Mouse (Mus musculus) lung, embryonic 16.5 days (tissue): Measurements from ENCODE around the gene Prkar1a. TPM values are rescaled to one million over a fixed set of nuclear protein-coding genes. Genes with fewer than 3 reads are reported as not detected.

Source experiments
- ATAC-seq: fragments of 200-750 bp; cut with Nextera tagmentation; 2 replicates; pipeline ENCODE4 v1.8.0; 2017; ENCODE audit warnings: low read depth, mild to moderate bottlenecking, moderate library complexity
- H3K27ac ChIP-seq: fragments of 300-500 bp; sonication (generic); 2 replicates; pipeline ENCODE4 v1.5.1; 2014; ENCODE audit warnings: mild to moderate bottlenecking, control low read depth, low read length
- H3K27me3 ChIP-seq: fragments of 300-500 bp; sonication (generic); 2 replicates; pipeline ENCODE4 v1.6.1; 2014; ENCODE audit warnings: low read depth, low read length, mixed read lengths; ENCODE audit not compliant: control insufficient read depth, insufficient read depth
- H3K36me3 ChIP-seq: fragments of 300-500 bp; sonication (generic); 2 replicates; pipeline ENCODE4 v1.6.1; 2014; ENCODE audit warnings: low read length; ENCODE audit not compliant: control insufficient read depth, insufficient read depth
- H3K4me1 ChIP-seq: fragments of 300-500 bp; sonication (generic); replicated peaks from 2 replicates; pipeline ENCODE4 v1.6.1; 2014; ENCODE audit warnings: low read length, mixed read lengths; ENCODE audit not compliant: control insufficient read depth, insufficient read depth
- H3K4me2 ChIP-seq: fragments of 300-500 bp; sonication (generic); 2 replicates; pipeline ENCODE4 v1.6.1; 2014; ENCODE audit warnings: low read depth, low read length, control low read depth
- H3K4me3 ChIP-seq: fragments of 300-500 bp; sonication (generic); 2 replicates; pipeline ENCODE4 v1.5.1; 2014; ENCODE audit warnings: mild to moderate bottlenecking, low read length, control low read depth
- H3K9ac ChIP-seq: fragments of 300-500 bp; sonication (generic); 2 replicates; pipeline ENCODE4 v1.6.1; 2014; ENCODE audit warnings: low read length, control low read depth
- H3K9me3 ChIP-seq: fragments of 300-500 bp; sonication (generic); 2 replicates; pipeline ENCODE4 v1.6.1; 2016; ENCODE audit warnings: low read length; ENCODE audit not compliant: control insufficient read depth
- WGBS: fragments of 180-500 bp; shearing (Covaris S2); extraction: QIAGEN DNeasy Blood & Tissue Kit; methylation state at CpG from one replicate; pipeline ENCODE4 v1.1.7; 2014; 5-methylcytosine and 5-hydroxymethylcytosine counted together
- polyA plus RNA-seq: library from polyadenylated mRNA; unstranded; fragments of >200 nt; fragmentation: Nextera tagmentation; extraction: Ambion mirVana; gene quantifications from 2 replicates; pipeline ENCODE4 v1.2.1, GENCODE M21; 2015

The Prkar1a gene
- polyA plus RNA-seq, 1 experiment from 2014 or later: 407 TPM

GRCm38 (mm10) chr11:109717448-109717847, 68.2 kb downstream of the Prkar1a start:
- Histone ChIP-seq H3K9me3 (no peaks in the 10 kb centered on the region), H3K4me2 (no peak overlapping the region), H3K27ac (no peak overlapping the region), H3K4me1 (peaks cover 23% of the 10 kb centered on the region), H3K9ac (no peak overlapping the region), H3K4me3 (no peak overlapping the region), H3K27me3 (no peaks in the 10 kb centered on the region), H3K36me3 (no peaks in the 10 kb centered on the region)
- ATAC-seq: no peak
- 72% methylated on average over 5 of the region's 5 CpGs for WGBS

- Histone ChIP-seq H3K36me3 (no peaks in the 10 kb centered on the region), H3K9ac (no peak overlapping the region), H3K4me1 (peaks cover 29% of the 10 kb centered on the region), H3K4me2 (no peak overlapping the region), H3K4me3 (no peak overlapping the region), H3K27ac (no peak overlapping the region), H3K27me3 (no peaks in the 10 kb centered on the region), H3K9me3 (no peaks in the 10 kb centered on the region)
- 75% methylated on average over 15 of the region's 15 CpGs for WGBS
- ATAC-seq: no peak
Measured at GRCm38 (mm10) chr11:109717966-109718895, 69.0 kb downstream of the Prkar1a start.

Other genes with a start within 250 kb of the Prkar1a start
- not detected in 2 replicates for gene 9930022D16Rik, start 235.5 kb upstream of the Prkar1a start, polyA plus RNA-seq
- gene Amz2, start 223.5 kb upstream of the Prkar1a start, polyA plus RNA-seq: 40.4 and 44.0 TPM in 2 replicates
- 4.0 and 4.7 TPM in 2 replicates for gene Arsg, start 176.0 kb upstream of the Prkar1a start, polyA plus RNA-seq
- 3.8 and 4.0 TPM in 2 replicates for gene Slc16a6, start 175.8 kb upstream of the Prkar1a start, polyA plus RNA-seq
- gene Wipi1, start 37.4 kb upstream of the Prkar1a start, polyA plus RNA-seq: 44.2 and 46.4 TPM in 2 replicates
- gene Fam20a, start 72.9 kb downstream of the Prkar1a start, polyA plus RNA-seq: 3.3 and 3.4 TPM in 2 replicates
- not detected in 2 replicates for gene 1700012B07Rik, start 178.6 kb downstream of the Prkar1a start, polyA plus RNA-seq